Mouse (Mus musculus): ENCODE measurements around the gene Ctnnd2.

- TF ChIP-seq EP300 (IDR thresholded peaks at IDR 0.05; ENCODE audit: low read depth) (no peak), CTCF (IDR thresholded peaks at IDR 0.05; ENCODE audit: low read depth) (no peak)
These were observed 383.4 kb downstream of the Ctnnd2 start for GRCm38 (mm10) chr15:30555787-30556186.

Measured in liver, postnatal 0 days (tissue).